In the genomic region with DNA sequence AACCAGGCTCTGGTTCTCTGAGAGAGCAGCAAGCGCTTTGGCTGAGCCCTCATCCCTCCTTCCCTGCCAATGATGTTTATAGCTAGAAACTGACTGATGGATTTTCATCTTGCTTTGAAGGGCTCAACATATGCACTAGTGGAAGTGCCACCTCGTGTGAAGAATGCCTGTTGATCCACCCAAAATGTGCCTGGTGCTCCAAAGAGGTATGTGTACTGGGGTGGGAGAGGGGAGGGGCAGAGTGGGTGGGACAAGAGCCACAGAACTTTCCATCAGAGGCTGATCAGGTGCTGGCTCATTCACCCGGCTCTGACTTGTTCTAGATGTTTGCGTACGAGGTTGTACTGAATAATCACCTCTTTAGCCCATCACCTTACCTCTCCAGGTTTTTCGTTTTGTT, we compare ENCODE assay signal across 27 mouse cellular contexts. TPM values are rescaled to one million over a fixed set of nuclear protein-coding genes. Genes with fewer than 3 reads are reported as not detected.
A peak's percentile ranks its signal among the peaks of the same experiment; 100 is the strongest.
DNase-seq lines count a peak whose midpoint lies in the region; ATAC-seq and TF ChIP-seq lines count a peak whose summit lies in the region.
"Had no signal": no experiment of that assay in that cellular context is flagged by ENCODE, and none has a peak within 500 bp of the region (broad histone marks: within the 10 kb centered on the region; RNA-seq: fewer than 3 reads in every experiment).

No protein-coding gene starts in this region.

- no peak overlapping the region for H3K4me2 ChIP-seq in embryonic facial prominence, embryonic 13.5 days
- H3K4me2 ChIP-seq in liver, embryonic 11.5 days, result no peak overlapping the region
- H3K4me2 ChIP-seq: embryonic facial prominence, embryonic 12.5 days; embryonic facial prominence, embryonic 15.5 days; forebrain, embryonic 12.5 days had no signal

- ATAC-seq in embryonic facial prominence, embryonic 13.5 days (ENCODE audit: insufficient number of reproducible peaks, insufficient read depth, low FRiP score, low TSS enrichment, low read depth), result no peak
- no peak for ATAC-seq in liver, embryonic 11.5 days (replicated peaks; ENCODE audit: low FRiP score)
- ATAC-seq: CD4-positive, CD25-positive, alpha-beta regulatory T cell, adult 4 months; forebrain, embryonic 14.5 days; forebrain, embryonic 16.5 days had no signal

- H3K4me3 ChIP-seq in embryonic facial prominence, embryonic 13.5 days, result no peak overlapping the region
- no peak overlapping the region for H3K4me3 ChIP-seq in embryonic facial prominence, embryonic 10.5 days
- H3K4me3 ChIP-seq in ES-Bruce4 (ENCODE audit: low read depth, low read length) (no peak overlapping the region), ES-E14 (ENCODE audit: insufficient read depth in 1 of 2, low read depth in 1 of 2, low read length in 2 of 2, poor library complexity in 1 of 2, severe bottlenecking in 1 of 2) (no peak overlapping the region)
- H3K4me3 ChIP-seq in liver, embryonic 11.5 days (ENCODE audit: low read depth, low read length), result no peak overlapping the region
- H3K4me3 ChIP-seq: embryonic facial prominence, embryonic 12.5 days; embryonic facial prominence, embryonic 15.5 days; erythroblast, embryonic 14.5 days; forebrain, embryonic 10.5 days; forebrain, embryonic 12.5 days had no signal

- DNase-seq in embryonic facial prominence, embryonic 10.5 days (ENCODE audit: low spot score), result no peak
- DNase-seq in ES-E14 (ENCODE audit: low read depth, low spot score) (no peak), ZHBTc4 (ENCODE audit: low read depth, low spot score) (peak; percentile 78)
- no peak for DNase-seq in liver, embryonic 11.5 days (ENCODE audit: low spot score)
- DNase-seq in frontal cortex, postnatal 14 days (ENCODE audit: low spot score in 2 of 2), result no peak
- DNase-seq: adrenal gland, adult 2 months; adrenal gland, postnatal 10 days; adrenal gland, postnatal 25 days; B cell, adult 2 months; cerebellum, adult 11 months; cerebellum, adult 18-20 months; cerebellum, adult 8-10 months; cerebellum, adult 9-11 months; cerebellum, postnatal 14 days; cerebellum, postnatal 36 days; embryo, embryonic 11 days had no signal

- TF ChIP-seq POLR2A in ES-Bruce4 (IDR thresholded peaks at IDR 0.05; ENCODE audit: insufficient read depth, low read length), result no peak

- peaks cover 16% of the 10 kb centered on the region for H3K4me1 ChIP-seq in embryonic facial prominence, embryonic 13.5 days
- H3K4me1 ChIP-seq in embryonic facial prominence, embryonic 10.5 days, result peaks cover 21% of the 10 kb centered on the region
- H3K4me1 ChIP-seq in ES-Bruce4 (ENCODE audit: control insufficient read depth, insufficient read depth, low read length), result peaks cover 3% of the 10 kb centered on the region
- peaks cover 0 to 6% of the 10 kb centered on the region in 2 experiments; a peak in 2 of 4 replicates for H3K4me1 ChIP-seq in ES-E14 (ENCODE audit: control insufficient read depth in 2 of 2, insufficient read depth in 2 of 2, low read length in 2 of 2, poor library complexity in 1 of 2)
- H3K4me1 ChIP-seq in liver, embryonic 11.5 days (replicated peaks; ENCODE audit: control insufficient read depth, insufficient read depth, low read length), result no peaks in the 10 kb centered on the region; the same call in 1 of the 2 replicates

- WGBS in embryonic facial prominence, embryonic 13.5 days, result 66% methylated on average over 6 of the region's 6 CpGs
- 82% methylated on average over 6 of the region's 6 CpGs for WGBS in embryonic facial prominence, embryonic 10.5 days
- WGBS in liver, embryonic 11.5 days, result 77% methylated on average over 6 of the region's 6 CpGs

- H3K27me3 ChIP-seq in embryonic facial prominence, embryonic 13.5 days, result no peaks in the 10 kb centered on the region
- no peaks in the 10 kb centered on the region for H3K27me3 ChIP-seq in embryonic facial prominence, embryonic 10.5 days (replicated peaks; ENCODE audit: low read depth, poor library complexity, severe bottlenecking)
- H3K27me3 ChIP-seq in ES-Bruce4 (ENCODE audit: control insufficient read depth, insufficient read depth, low read length, poor library complexity, severe bottlenecking), result no peaks in the 10 kb centered on the region
- H3K27me3 ChIP-seq in liver, embryonic 11.5 days (replicated peaks; ENCODE audit: control insufficient read depth, insufficient read depth, low read length), result no peaks in the 10 kb centered on the region
- H3K27me3 ChIP-seq: embryonic facial prominence, embryonic 12.5 days; embryonic facial prominence, embryonic 15.5 days; forebrain, embryonic 12.5 days had no signal

- H3K9ac ChIP-seq in embryonic facial prominence, embryonic 13.5 days, result no peak overlapping the region
- peak overlapping the region; percentile 16; the same call in 1 of the 2 replicates for H3K9ac ChIP-seq in ES-Bruce4 (ENCODE audit: low read depth, poor library complexity, severe bottlenecking)
- H3K9ac ChIP-seq in ES-E14 (ENCODE audit: insufficient read depth, low read depth, low read length, poor library complexity, severe bottlenecking), result no peak overlapping the region
- H3K9ac ChIP-seq in liver, embryonic 11.5 days (ENCODE audit: low read depth, low read length), result no peak overlapping the region
- H3K9ac ChIP-seq: embryonic facial prominence, embryonic 12.5 days; embryonic facial prominence, embryonic 15.5 days; forebrain, embryonic 12.5 days had no signal

- in situ Hi-C loops in ES-E14 (cut with MboI; ENCODE audit: low sequenced_read_pairs in 2 of 2, unreplicated experiment in 2 of 2), result no loop called here

- 0 out of 2 replicates have a peak overlapping the region, but pooled peaks have one; percentile 11 for H3K27ac ChIP-seq in embryonic facial prominence, embryonic 13.5 days
- H3K27ac ChIP-seq in embryonic facial prominence, embryonic 10.5 days (replicated peaks), result no peak overlapping the region
- H3K27ac ChIP-seq in ES-Bruce4 (ENCODE audit: insufficient read depth, low read length) (peak overlapping the region; percentile 95), ES-E14 (ENCODE audit: insufficient read depth, low read depth, low read length, poor library complexity, severe bottlenecking) (peak overlapping the region; percentile 89)
- no peak overlapping the region for H3K27ac ChIP-seq in liver, embryonic 11.5 days (ENCODE audit: low read depth, low read length)
- H3K27ac ChIP-seq: embryonic facial prominence, embryonic 12.5 days; forebrain, embryonic 10.5 days; forebrain, embryonic 12.5 days had no signal

- TF ChIP-seq CTCF in ES-Bruce4 (IDR thresholded peaks at IDR 0.05; ENCODE audit: low read depth, low read length), result no peak

- TF ChIP-seq EP300 in ES-Bruce4 (IDR thresholded peaks at IDR 0.05; ENCODE audit: insufficient read depth, low read depth, low read length), result no peak

- H3K36me3 ChIP-seq in embryonic facial prominence, embryonic 13.5 days, result peaks cover 18% of the 10 kb centered on the region
- peaks cover 19% of the 10 kb centered on the region for H3K36me3 ChIP-seq in embryonic facial prominence, embryonic 10.5 days (replicated peaks)
- H3K36me3 ChIP-seq in ES-Bruce4 (ENCODE audit: control insufficient read depth, insufficient read depth, low read length, poor library complexity, severe bottlenecking) (peaks cover 15% of the 10 kb centered on the region), ES-E14 (ENCODE audit: control insufficient read depth, insufficient read depth, low read length, poor library complexity, severe bottlenecking) (peaks cover 6% of the 10 kb centered on the region)
- no peaks in the 10 kb centered on the region; the same call in 1 of the 2 replicates for H3K36me3 ChIP-seq in liver, embryonic 11.5 days (ENCODE audit: control insufficient read depth, insufficient read depth, low read length)
- H3K36me3 ChIP-seq: forebrain, embryonic 12.5 days had no signal

- no peaks in the 10 kb centered on the region for H3K9me3 ChIP-seq in embryonic facial prominence, embryonic 13.5 days
- H3K9me3 ChIP-seq in embryonic facial prominence, embryonic 10.5 days, result peaks cover 6% of the 10 kb centered on the region; the same call in 1 of the 2 replicates
- H3K9me3 ChIP-seq in ES-Bruce4 (replicated peaks; ENCODE audit: control insufficient read depth, insufficient read depth, low read length, poor library complexity, severe bottlenecking), result peaks cover 25% of the 10 kb centered on the region
- H3K9me3 ChIP-seq in ES-E14 (ENCODE audit: control insufficient read depth, insufficient read depth, low read depth, low read length), result peaks cover 16% of the 10 kb centered on the region
- H3K9me3 ChIP-seq in liver, embryonic 11.5 days (ENCODE audit: control insufficient read depth, low read length), result no peaks in the 10 kb centered on the region
- H3K9me3 ChIP-seq: embryonic facial prominence, embryonic 12.5 days; embryonic facial prominence, embryonic 15.5 days had no signal

TF ChIP-seq in ES-E14, 5 proteins besides CTCF, POLR2A, EP300 and RAD21:
- TF ChIP-seq CHD2 (IDR thresholded peaks at IDR 0.05; ENCODE audit: low read depth, low read length) (no peak), ZNF384 (IDR thresholded peaks at IDR 0.05; ENCODE audit: low read depth, low read length) (no peak), ZC3H11A (IDR thresholded peaks at IDR 0.05; ENCODE audit: borderline replicate concordance, low read depth, low read length) (no peak), HCFC1 (IDR thresholded peaks at IDR 0.05; ENCODE audit: borderline replicate concordance, insufficient read depth, low read length) (no peak), MAFK (IDR thresholded peaks at IDR 0.05; ENCODE audit: insufficient read depth, low read depth, low read length) (no peak)

RNA-seq across cellular contexts. Expression of a gene that starts 15.4 kb away (rescaled TPM):
- polyA plus RNA-seq in embryonic facial prominence, embryonic 13.5 days (2015; fragmentation: Nextera tagmentation; extraction: Ambion mirVana), result 47.7 and 94.8 TPM in 2 replicates
- polyA plus RNA-seq in embryonic facial prominence, embryonic 10.5 days (2016; fragmentation: Nextera tagmentation; extraction: Ambion mirVana), result 62.1 and 64.1 TPM in 2 replicates
- polyA plus RNA-seq in ES-Bruce4 (2011; ENCODE audit: insufficient read depth, insufficient read length, low read depth, missing spikeins), result 59.7 and 64.5 TPM in 2 replicates
- total RNA-seq in ES-E14 (2012; rRNA removed), result 60.6 and 101 TPM in 2 replicates
- polyA plus RNA-seq in liver, embryonic 11.5 days (2014; fragmentation: Nextera tagmentation; extraction: Ambion mirVana), result 24.8 and 25.0 TPM in 2 replicates

RNA-seq across cellular contexts. Expression of a gene that starts 51.0 kb away (rescaled TPM):
- 0.11 and 2.1 TPM in 2 replicates for polyA plus RNA-seq in embryonic facial prominence, embryonic 13.5 days (2015; fragmentation: Nextera tagmentation; extraction: Ambion mirVana)
- polyA plus RNA-seq in embryonic facial prominence, embryonic 10.5 days (2016; fragmentation: Nextera tagmentation; extraction: Ambion mirVana), result 0.10 and 0.14 TPM in 2 replicates
- polyA plus RNA-seq in ES-Bruce4 (2011; ENCODE audit: insufficient read depth, insufficient read length, low read depth, missing spikeins), result not detected in 2 replicates
- total RNA-seq in ES-E14 (2012; rRNA removed), result 0.05 and 0.22 TPM in 2 replicates
- polyA plus RNA-seq in liver, embryonic 11.5 days (2014; fragmentation: Nextera tagmentation; extraction: Ambion mirVana), result 10.1 and 10.4 TPM in 2 replicates
- total RNA-seq: adrenal gland, adult 2 months; adrenal gland, postnatal 25 days; CH12.LX had no signal
- polyA plus RNA-seq: erythroblast, embryonic 14.5 days; forebrain, embryonic 14.5 days had no signal

Comparison
In these comparisons a context has a peak if more than half of its experiments do, and no peak if none do; other contexts are left out.
1. H3K27ac ChIP-seq: peak in embryonic facial prominence, embryonic 13.5 days (single experiment), ES-Bruce4 (single experiment) and ES-E14 (single experiment); none in embryonic facial prominence, embryonic 10.5 days (single experiment) and liver, embryonic 11.5 days (single experiment).